Mouse (Mus musculus): ENCODE data around the gene Prrt1. TPM values are rescaled to one million over a fixed set of nuclear protein-coding genes. Genes with fewer than 3 reads are reported as not detected.

Gene Prrt1
- total and polyA plus RNA-seq, 3 experiments = 1.0 TPM; not detected in 2

DNA sequence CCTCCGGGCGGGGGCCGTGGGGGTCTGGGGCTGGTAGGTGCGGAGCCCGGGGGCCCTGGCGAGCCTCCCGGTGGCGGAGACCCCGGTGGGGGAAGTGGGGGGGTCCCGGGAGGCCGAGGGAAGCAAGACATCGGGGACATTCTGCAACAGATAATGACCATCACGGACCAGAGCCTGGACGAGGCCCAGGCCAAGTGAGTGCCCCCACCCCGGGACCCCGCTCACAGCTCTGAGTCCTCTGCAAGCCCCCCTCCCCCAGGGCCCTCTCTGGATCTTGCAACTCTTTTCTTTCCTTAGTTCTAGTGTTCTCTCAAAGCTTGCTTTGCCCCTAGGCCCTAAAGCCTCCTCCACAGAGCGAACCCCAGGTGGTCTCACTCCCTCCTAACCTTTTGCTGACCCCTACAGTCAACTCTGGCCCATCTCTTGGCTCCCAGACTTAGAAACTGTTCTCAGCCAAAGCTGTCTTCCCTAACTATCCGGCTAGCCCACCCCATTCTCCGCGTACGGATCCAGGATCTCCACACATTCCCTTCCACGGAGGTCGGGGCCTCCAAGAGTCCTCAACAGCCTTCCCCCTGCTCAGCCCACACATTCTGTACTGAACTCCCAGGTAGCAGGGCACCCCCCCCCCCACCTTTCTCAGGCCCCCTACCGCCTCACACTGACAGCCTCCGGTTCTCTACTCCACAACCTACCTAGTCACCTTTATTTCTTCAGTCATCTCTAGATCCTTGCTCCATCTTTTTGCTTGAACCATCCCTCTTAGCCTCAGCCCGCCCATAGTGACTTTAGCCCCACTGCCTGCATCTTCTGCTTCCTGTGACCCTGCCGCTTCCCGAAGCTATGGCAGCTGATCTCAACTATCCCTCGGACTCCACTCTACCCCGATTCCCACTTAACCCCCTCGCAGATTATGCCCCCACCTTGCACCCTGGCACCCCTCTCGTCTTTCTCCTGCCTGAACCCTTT lies 36.5 kb upstream of the Prrt1 start:
- Histone ChIP-seq H3K79me2 (ENCODE audit: control insufficient read depth, insufficient read depth, low read length, poor library complexity) (peaks cover 11% of the 10 kb centered on the region), H3K4me1 (ENCODE audit: control insufficient read depth in 1 of 2, insufficient read depth in 2 of 2, low read length in 2 of 2) (peaks cover 11 to 42% of the 10 kb centered on the region in 2 experiments), H3K9ac (ENCODE audit: control insufficient read depth, low read depth, low read length, poor library complexity, severe bottlenecking) (peak overlapping the region; percentile 99), H3K4me3 (ENCODE audit: control insufficient read depth in 1 of 2, insufficient read depth in 1 of 2, low read depth in 2 of 2, low read length in 2 of 2) (peak overlapping the region; percentile 44 to 98), H3K9me3 (replicated peaks; ENCODE audit: insufficient read depth, low read length) (no peaks in the 10 kb centered on the region), H3K27me3 (ENCODE audit: control insufficient read depth in 1 of 2, insufficient read depth in 2 of 2, low read length in 2 of 2) (no peaks in the 10 kb centered on the region), H3K27ac (ENCODE audit: control insufficient read depth, low read depth, low read length) (peak overlapping the region; percentile 11), H3K36me3 (ENCODE audit: control insufficient read depth in 1 of 2, insufficient read depth in 2 of 2, low read length in 2 of 2) (peaks cover 0 to 29% of the 10 kb centered on the region in 2 experiments; a peak in 3 of 4 replicates)
- DNase-seq (ENCODE audit: low read depth, low spot score) = peak; percentile 34
- no peak for TF ChIP-seq NELFE (IDR thresholded peaks at IDR 0.05; ENCODE audit: low read depth, low read length)
- TF ChIP-seq GABPA (IDR thresholded peaks at IDR 0.05; ENCODE audit: low read depth, low read length) = no peak
- TF ChIP-seq RAD21 (IDR thresholded peaks at IDR 0.05; ENCODE audit: low read depth, low read length) = no peak
- TF ChIP-seq TCF12 (IDR thresholded peaks at IDR 0.05; ENCODE audit: low read depth, low read length) = no peak
- no peak for TF ChIP-seq ETS1 (IDR thresholded peaks at IDR 0.05; ENCODE audit: low read depth, low read length)
- TF ChIP-seq USF1 (IDR thresholded peaks at IDR 0.05; ENCODE audit: low read depth, low read length) = no peak
- TF ChIP-seq CHD2 (IDR thresholded peaks at IDR 0.05; ENCODE audit: low read length) = no peak
- no peak for TF ChIP-seq BHLHE40 (IDR thresholded peaks at IDR 0.05; ENCODE audit: borderline replicate concordance, low read depth, low read length)
- TF ChIP-seq ELF1 (IDR thresholded peaks at IDR 0.05; ENCODE audit: low read depth, low read length) = no peak
- TF ChIP-seq SMC3 (IDR thresholded peaks at IDR 0.05; ENCODE audit: low read depth, low read length) = no peak
- TF ChIP-seq KAT2A (conservative IDR thresholded peaks at IDR 0.05; ENCODE audit: low read depth, low read length) = no peak

DNA sequence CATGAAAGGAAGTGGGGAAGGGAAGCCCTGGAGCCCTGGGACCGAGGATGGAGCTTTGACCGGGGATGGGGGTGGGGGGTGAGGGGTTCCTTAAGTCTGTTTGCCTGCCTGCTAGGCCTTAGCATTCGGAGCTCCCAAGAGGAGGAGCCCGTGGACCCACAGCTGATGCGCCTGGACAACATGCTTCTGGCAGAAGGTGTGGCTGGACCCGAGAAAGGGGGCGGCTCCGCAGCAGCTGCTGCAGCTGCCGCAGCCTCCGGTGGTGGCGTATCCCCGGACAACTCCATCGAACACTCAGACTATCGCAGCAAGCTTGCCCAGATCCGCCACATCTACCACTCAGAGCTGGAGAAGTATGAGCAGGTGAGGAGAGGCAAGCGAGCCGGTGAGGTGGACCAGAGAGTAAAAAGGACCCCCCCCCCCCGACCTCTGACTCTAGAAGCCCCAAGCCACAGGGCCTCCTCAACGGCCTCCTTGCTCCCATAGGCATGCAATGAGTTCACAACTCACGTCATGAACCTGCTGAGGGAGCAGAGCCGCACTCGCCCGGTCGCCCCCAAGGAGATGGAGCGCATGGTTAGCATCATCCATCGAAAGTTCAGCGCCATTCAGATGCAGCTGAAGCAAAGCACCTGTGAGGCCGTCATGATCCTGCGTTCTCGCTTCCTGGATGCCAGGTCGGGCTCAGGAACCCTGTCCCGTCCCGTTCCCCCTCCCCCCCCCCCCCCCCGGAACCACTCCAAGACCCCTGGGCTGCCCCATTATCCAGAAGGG lies 35.4 kb upstream of the Prrt1 start:
- H3K36me3 ChIP-seq (ENCODE audit: control insufficient read depth in 1 of 2, insufficient read depth in 2 of 2, low read length in 2 of 2) = peaks cover 0 to 21% of the 10 kb centered on the region in 2 experiments; a peak in 3 of 4 replicates
- H3K79me2 ChIP-seq (ENCODE audit: control insufficient read depth, insufficient read depth, low read length, poor library complexity) = peaks cover 7% of the 10 kb centered on the region
- H3K4me1 ChIP-seq (ENCODE audit: control insufficient read depth in 1 of 2, insufficient read depth in 2 of 2, low read length in 2 of 2) = peaks cover 7 to 34% of the 10 kb centered on the region in 2 experiments
- no peaks in the 10 kb centered on the region for H3K9me3 ChIP-seq (replicated peaks; ENCODE audit: insufficient read depth, low read length)
- DNase-seq (ENCODE audit: low read depth, low spot score) = no peak
- H3K4me3 ChIP-seq (ENCODE audit: control insufficient read depth in 1 of 2, insufficient read depth in 1 of 2, low read depth in 2 of 2, low read length in 2 of 2) = no peak overlapping the region
- H3K27ac ChIP-seq (ENCODE audit: control insufficient read depth, low read depth, low read length) = no peak overlapping the region
- no peak overlapping the region for H3K9ac ChIP-seq (ENCODE audit: control insufficient read depth, low read depth, low read length, poor library complexity, severe bottlenecking)
- TF ChIP-seq MAZ (IDR thresholded peaks at IDR 0.05; ENCODE audit: low read depth, low read length) = no peak
- no peak for TF ChIP-seq MAX (IDR thresholded peaks at IDR 0.05; ENCODE audit: low read length)
- TF ChIP-seq CHD1 (IDR thresholded peaks at IDR 0.05; ENCODE audit: low read depth, low read length) = no peak
- H3K27me3 ChIP-seq (ENCODE audit: control insufficient read depth in 1 of 2, insufficient read depth in 2 of 2, low read length in 2 of 2) = no peaks in the 10 kb centered on the region

All from MEL (cell line).